Mouse (Mus musculus) WW6 (cell line): ENCODE data around the gene 4930467E23Rik.
"Not testable (repeated sequence)": the region's sequence is repeated elsewhere in the genome, so short reads cannot be mapped to it uniquely, and the experiment has no call there.

Source experiments
- DNase-seq: peaks from one replicate; pipeline ENCODE4 v3.0.0-alpha.2; 2013; ENCODE audit warnings: low read depth, low spot score

Gene 4930467E23Rik

DNA sequence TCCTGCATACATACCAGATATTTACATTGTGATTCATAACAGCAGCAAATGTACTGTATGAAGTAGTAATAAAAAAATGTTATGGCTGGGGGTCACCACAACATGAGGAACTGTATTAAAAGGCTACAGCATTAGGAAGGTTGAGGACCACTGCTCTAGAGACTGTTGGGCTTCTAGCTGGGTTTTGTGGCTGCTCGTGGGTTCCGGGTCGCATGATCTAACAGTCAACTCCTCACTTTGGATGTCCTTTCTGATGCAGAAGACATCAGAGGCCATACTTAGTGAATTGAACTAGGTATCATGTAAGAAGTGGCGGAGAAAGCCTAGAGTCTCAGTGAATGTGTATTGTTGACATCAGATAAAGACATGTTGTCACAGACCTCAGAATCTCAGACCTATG is 19.9 kb upstream of the 4930467E23Rik start:
- not testable (repeated sequence) for DNase-seq

DNA sequence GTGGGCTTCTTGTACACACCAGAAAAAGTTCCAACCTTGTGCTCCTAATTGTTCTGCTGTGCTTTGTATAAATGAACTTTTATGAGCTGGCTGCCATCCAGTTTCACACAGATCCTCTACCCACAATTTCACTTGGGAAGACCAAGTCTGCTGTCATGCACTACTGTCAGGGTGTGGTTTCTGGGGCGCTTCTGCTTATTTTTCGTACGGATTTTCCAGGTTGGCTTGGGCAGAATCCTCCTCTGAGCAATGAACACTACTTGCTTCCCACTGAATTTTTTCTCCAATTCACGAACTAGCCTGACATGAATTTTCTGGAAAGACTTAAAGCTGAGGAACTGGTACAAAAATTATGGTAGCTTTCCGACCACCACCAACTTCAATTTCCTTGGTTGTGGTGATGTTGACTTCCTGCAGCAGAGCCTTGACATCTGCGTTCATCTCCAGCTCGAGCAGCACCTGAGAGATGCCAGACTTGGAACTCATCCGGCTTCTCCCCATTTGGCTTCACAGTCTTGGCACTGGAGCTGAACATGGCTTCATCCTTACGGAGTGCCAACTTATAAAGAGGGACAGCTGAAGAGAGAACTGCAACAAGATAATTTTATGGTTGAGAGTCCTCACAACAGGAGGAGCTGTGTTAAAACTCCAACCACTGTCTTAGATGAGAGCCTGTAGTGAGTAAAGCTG is 18.1 kb upstream of the 4930467E23Rik start:
- not testable (repeated sequence) for DNase-seq

DNA sequence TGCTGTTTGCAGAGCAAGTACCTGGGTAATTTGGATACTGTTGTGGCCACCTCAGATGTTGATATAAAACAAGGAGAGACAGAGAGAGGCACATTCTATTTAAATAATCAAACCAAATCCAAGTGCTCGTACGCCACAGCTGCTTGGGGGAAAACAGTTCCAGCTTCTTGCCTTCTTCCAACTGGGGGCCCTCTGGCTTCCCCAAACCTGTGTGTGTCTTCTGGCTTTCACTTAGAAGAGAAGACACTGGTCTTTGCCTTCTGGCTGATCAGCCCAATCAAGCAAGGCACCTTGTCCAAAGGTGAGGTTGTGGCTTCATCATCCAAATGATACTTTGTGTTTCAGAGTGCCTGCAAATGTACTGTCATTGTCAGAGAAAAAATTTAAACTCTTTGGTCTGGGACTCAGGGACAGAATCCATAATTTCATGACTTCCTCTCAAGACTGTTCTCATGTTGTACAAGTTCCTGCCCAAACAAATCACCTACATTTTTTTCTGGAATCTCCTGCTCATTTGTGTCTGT is 17.1 kb upstream of the 4930467E23Rik start:
- DNase-seq = not testable (repeated sequence)

DNA sequence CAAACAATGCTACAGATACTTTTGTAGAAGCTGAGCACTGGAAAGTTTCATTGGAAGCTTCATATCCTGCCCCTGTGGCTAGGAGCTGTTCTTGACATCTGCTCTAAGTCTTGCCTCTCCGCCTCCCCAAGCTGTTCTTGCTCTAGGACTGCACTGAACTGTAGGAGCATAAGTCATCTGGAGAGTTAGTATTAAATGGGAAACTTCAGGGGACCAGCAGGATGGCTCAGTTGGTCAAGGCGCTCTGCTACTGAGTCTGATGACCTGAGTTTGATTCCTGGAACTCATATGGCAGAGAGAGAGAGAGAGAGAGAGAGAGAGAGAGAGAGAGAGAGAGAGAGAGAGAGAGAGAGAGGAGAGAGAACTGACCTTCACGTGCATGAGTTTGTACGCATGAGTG is 16.6 kb upstream of the 4930467E23Rik start:
- not testable (repeated sequence) for DNase-seq

DNA sequence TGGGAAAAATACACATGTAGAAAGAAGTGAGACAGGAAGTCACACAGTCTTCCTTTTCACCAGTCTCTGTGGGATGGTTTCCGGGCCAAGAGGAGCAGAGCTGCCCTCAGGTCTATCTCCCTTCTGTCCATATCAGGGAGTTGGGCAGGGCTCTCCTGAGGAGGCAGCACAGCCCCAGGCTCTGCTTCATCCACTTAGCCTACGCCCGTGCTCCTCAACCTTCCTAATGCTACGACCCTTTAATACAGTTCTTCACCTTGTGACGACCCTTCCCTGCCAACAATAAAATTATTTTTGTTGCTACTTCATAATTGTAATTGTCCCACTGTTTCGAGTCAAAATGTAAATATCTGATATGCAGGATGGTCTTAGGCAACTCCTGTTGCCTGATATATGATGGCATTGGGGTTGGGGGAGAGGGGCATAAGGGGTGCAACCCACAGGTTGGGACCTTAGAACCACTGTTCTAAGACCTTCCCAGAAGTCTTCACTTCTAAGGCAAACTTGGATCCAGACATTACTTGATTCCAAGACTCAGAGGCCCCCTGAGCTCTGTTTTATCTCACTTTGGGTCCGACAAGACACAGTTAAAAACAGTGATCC is 16.0 kb upstream of the 4930467E23Rik start:
- not testable (repeated sequence) for DNase-seq

DNA sequence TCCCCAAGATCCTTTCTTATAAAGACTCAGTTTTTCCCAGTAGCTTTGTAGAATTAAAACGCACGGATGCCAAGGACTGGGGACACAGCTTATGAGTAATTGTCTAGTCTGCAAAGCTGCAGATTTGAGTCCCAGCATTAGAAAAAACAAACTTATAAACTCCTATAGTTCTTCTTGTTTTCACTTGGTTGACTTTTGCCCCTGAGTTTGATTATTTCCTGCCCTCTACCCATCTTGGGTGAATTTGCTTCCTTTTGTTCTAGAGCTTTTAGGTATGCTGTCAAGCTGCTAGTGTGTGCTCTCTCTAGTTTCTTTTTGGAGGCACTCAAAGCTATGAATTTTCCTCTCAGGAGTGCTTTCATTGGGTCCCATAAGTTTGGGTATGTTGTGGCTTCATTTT is 14.9 kb upstream of the 4930467E23Rik start:
- DNase-seq = not testable (repeated sequence)

DNA sequence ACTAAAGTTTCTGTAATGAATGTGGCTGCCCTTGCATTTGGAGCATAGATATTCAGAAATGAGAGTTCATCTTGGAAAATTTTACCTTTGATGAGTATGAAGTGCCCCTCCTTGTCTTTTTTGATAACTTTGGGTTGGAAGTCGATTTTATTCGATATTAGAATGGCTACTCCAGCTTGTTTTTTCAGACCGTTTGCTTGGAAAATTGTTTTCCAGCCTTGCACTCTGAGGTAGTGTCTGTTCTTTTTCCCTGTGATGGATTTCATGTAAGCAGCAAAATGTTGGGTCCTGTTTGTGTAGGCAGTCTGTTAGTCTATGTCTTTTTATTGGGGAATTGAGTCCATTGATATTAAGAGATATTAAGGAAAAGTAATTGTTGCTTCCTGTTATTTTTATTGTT is 14.1 kb upstream of the 4930467E23Rik start:
- not testable (repeated sequence) for DNase-seq

DNA sequence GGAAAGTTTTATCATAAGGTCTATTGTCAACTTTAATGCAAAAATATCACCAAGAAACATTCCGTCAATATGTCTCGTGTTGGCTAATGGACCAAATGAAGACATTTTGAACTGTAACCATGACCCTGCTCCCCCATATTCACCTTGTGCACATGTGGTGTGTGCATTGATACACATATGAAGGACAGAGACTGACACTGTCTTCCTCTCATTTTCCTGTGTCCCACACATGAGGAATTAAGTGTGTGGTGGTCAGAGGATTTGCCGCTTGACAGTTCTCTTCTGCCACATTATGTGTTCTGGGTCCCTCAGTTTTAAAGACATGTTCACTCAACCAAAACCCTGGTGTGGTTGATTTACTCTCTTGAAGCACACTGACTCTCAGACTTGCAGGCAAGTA is 11.5 kb upstream of the 4930467E23Rik start:
- not testable (repeated sequence) for DNase-seq

DNA sequence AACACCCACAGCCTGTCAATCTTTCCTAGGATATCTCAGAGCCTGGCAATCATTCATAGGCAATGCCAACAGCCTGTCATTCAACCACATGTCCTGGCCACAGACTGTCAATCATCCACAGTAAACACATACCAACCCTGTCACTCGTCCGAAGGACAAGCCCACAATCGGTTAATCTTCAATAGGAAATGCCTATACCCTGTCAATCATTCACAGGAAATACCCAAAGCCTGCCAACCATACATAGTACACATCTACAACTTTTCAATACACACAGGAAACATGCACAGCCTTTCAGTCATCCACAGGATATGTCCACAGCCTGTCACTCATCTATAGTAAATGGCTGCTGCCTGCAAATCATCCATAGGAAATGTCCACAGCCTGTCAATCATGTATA is 9.9 kb upstream of the 4930467E23Rik start:
- not testable (repeated sequence) for DNase-seq

DNA sequence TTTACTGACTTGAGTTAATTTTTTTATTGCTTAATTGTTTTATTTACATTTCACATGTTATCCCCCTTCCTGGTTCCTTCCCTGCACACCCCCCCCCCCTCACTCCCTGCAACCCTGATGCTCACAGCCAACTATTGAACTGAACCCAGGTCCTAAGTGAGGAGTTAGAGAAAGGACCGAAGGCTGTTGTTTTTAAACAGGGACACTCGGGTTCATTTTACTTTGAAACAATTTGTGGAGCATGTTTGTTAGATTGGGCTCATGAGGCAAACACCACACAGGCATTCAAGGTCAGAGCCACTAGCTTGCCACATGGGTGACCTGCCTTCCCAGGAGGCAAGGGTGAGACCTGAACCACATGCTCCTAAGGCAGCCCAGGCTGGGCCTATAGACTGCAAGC is 4.5 kb upstream of the 4930467E23Rik start:
- not testable (repeated sequence) for DNase-seq

DNA sequence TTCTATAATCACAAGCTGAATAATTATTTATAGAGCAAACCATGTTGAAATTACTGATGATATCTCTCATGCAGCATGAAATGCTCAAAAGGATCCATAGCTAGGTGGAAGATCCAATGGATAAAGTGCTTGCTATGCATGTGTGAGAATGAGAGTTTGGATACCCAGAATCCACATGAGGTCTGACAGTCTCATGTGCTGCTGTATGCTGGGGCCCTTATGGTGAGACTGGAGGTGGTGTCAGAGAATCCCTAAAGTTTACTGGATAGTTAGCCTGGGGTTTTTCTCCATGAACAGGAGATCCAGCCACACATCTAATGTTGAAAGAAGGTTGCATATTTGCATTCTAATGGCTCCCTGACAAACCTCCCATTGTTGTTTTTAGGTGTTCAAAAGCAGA is 22.4 kb downstream of the 4930467E23Rik start:
- not testable (repeated sequence) for DNase-seq

DNA sequence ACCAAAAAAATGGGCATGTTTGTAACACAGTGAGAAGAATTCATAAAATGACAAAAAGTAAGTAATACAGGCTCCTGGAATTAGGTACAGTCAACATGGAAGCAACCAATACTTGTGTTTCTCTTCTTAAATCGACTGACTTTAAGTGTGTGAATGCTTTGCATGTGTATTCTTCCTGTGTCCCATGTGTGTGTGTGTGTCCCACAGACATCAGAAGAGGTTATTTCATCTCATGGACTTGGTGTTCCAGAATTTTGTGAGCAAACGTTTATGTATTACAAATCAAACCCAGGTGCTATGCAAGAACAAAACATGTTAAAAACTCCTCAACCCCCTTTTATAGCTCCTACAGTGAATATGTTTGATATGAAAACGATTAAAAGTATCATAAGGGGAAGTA is 24.8 kb downstream of the 4930467E23Rik start:
- not testable (repeated sequence) for DNase-seq

DNA sequence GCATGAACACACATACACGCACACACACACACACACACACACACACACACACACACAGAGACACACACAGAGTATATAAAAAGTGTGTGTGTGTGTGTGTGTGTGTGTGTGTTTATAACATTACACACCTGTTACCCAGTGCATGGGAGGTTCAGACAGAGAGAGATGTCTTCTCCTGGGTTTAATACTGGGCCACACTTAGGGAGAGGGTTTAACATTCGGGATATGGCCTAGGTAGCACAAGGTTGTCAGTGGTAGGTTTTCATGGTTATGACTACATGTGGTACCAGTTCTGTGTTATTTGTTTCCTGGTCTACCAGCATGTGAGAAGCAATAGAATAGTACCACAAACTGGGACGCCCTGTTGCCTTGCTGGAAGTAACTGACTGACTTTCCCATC is 25.6 kb downstream of the 4930467E23Rik start:
- DNase-seq = not testable (repeated sequence)

DNA sequence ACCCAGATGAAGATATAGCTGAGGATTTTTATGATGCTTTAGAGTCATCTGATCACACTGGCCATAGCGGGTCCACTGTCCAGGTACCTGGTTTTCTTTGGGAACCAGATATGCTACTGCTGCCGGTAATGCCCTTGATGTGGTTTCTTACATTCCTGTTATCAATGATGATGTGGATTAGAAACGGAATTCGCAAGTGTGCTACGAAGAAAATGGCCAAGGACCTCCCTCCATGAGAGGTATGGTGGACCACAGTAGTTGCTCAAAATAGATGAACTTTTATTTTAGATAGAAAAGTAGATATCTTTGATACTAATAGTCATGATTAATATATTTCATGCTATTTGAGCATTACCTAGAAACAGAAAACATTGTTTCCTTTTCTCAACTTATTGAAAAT is 32.3 kb downstream of the 4930467E23Rik start:
- DNase-seq = not testable (repeated sequence)

DNA sequence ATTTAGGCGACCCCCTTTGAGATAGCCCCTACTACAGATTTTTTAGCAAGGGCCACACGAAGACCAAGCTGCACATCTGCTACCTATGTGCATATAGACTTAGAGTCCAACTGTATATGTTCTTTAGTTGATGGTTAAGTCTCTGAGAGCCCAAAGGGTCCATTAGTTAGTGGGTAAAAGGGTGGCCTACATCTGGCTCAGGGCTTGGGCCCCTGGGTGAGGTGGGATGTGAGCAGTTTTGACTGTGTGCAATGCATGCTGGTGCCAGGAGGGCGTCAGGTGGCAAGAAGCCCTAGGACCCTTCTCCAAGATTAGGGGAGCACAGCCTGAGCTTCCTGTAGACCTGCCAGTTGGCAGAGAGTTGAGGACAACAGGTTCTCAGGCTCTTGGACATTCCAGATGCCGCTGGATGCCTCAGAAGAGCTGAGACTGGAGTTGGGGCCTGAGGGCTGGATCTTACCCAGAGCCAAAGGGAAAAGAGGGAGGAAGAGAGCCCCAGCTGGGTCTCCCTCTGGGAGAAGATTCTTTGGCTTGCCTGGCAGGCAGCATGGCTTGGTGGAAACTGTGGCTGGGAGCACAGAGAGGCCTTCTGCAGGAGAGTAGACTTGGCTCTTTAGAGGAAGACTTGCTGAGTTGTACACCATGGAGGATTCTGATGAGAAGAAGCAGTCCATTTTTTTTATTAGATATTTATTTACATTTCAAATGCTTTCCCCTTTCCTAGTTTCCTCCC is 33.6 kb downstream of the 4930467E23Rik start:
- not testable (repeated sequence) for DNase-seq

DNA sequence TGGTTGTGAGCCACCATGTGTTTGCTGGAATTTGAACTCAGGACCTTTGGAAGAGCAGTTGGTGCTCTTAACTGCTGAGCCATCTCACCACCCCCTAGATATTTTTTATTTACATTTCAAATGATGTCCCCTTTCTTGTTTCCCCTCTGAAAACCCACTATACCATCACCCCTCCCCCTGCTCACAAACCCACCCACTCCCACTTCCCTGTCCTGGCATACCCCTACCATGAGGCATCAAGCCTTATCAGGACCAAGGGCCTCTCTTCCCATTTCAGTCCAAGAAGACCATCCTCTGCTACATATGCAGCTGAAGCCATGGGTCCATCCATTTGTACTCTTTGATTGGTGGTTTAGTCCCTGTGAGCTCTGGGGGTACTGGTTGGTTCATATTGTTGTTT is 36.2 kb downstream of the 4930467E23Rik start:
- DNase-seq = not testable (repeated sequence)

DNA sequence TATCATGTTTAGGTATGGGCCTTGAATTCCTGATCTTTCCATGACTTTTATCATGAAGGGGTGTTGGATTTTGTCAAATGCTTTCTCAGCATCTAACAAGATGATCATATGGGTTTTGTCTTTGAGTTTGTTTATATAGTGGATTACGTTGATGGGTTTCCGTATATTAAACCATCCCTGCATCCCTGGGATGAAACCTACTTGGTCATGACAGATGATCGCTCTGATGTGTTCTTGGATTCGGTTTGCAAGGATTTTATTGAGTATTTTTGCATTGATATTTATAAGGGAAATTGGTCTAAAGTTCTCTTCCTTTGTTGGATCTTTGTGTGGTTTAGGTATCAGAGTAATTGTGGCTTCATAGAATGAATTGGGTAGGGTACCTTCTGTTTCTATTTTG is 44.1 kb downstream of the 4930467E23Rik start:
- not testable (repeated sequence) for DNase-seq

DNA sequence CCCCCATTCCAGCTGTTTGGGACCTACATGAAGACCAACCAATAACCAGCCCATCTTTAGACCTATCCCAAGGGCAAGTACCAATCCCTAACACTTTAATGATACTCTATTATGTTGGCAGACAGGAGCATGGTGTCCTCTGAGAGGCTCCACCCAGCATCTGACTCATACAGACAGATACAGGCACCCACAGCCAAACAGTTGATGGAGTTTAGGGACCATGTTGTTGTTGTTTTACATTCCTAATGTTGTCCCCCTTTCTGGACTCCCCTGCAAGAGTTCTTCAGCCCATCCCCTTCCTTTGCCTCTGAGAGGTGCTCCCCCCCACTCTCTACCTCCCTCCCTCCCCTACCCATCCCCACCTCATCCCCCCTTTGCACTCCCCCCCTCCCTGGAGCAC is 46.9 kb downstream of the 4930467E23Rik start:
- not testable (repeated sequence) for DNase-seq

DNA sequence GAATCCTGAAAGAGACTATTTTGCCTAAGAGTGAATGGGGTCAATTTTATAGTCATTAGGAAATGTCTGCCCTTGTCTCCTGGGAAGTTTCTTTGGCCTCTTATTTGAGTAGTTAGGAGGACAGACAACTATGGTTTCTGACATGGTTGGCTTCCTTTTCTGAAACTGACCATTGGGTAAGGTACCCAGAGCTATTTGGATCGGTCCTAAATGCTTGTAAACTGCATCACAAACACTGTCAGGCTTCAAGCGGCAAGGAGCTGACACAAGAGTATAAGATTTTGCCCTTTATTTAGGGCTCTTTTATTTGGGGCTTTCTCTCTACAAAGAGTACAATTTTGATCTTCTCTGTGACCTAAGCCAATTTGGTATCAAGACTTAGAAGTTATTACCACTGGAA is 48.1 kb downstream of the 4930467E23Rik start:
- DNase-seq = not testable (repeated sequence)

DNA sequence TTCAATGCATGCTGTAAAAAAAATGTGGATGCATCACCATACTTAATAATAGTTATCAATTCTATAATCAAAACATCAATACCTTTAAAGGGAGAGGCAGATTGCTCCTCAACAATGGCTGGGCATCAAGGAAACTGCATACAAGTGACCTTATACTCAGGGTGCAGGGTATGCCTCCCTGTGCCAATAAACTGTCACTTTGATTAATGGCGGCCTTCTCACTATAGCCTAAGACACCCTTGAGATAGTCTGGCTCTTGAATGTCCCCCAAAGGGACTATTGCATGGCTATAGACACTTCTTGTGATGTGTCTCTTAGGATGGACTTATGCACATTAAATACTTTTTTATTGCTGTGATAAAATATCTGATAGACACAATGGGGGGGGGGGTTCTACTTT is 48.8 kb downstream of the 4930467E23Rik start:
- not testable (repeated sequence) for DNase-seq

DNA sequence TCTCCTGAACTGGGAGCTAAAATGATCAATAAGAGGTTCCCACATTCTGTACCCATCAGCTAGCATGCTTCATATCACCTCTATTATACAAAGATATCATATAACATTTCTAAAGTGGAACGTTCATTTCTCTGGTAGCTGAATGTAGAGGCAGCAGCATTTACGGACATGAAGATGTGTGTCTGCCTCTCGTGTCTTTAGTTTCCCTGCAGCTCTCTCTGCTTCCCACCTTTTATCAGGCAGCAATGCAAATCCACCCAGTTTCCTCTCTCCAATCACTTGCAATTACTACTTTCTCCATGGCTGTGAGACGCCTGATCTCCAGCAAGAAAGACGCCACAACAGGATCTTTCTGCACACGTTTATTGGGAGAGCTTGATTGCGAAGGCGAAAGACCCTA is 49.5 kb downstream of the 4930467E23Rik start:
- not testable (repeated sequence) for DNase-seq

DNA sequence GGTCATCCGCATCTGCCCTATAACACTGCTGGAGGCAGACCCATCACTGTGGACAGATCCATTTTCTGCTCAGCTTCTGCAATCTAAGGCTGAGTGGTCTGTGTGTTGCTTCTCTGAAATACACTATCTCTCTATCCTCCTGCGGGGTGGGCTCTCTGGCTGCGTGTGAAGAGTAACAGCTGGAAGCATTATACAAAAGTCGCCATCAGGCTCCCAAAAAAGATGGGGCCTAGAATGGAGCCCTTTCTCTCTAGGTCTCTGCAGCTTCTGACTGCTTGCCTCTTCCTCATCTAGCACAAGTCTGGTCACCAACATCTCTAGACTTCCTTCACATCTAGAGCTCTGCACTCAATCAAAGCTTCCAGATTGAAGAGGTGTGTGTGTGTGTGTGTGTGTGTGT is 50.8 kb downstream of the 4930467E23Rik start:
- not testable (repeated sequence) for DNase-seq
